Mouse (Mus musculus) spleen, postnatal 4 days (tissue): ENCODE measurements around the gene Phlda2.
A peak's percentile ranks its signal among the peaks of the same experiment; 100 is the strongest.
"Not testable (repeated sequence)": the region's sequence is repeated elsewhere in the genome, so short reads cannot be mapped to it uniquely, and the experiment has no call there.

Source experiments
- DNase-seq, 2 experiments: peaks; one replicate each; pipeline ENCODE4 v3.0.0; 2022; ENCODE audit warnings: low spot score in 2 of 2

Gene Phlda2

GRCm38 (mm10) chr7:143502418-143503200 lies at the start of gene Phlda2:
Phlda2 (minus strand) TSS chr7:143503150.
- DNase-seq, result no peak

GRCm38 (mm10) chr7:143549588-143550220 lies 46.8 kb upstream of the Phlda2 start:
- DNase-seq, result no peak

- peak; percentile 97 to 98 for DNase-seq
Observed at GRCm38 (mm10) chr7:143548976-143549457, 46.1 kb upstream of the Phlda2 start, which contains the start of gene Nap1l4. Nap1l4 (minus strand) TSS chr7:143549106.

- peak in 1 of 2 experiments; percentile 67 for DNase-seq
Observed at GRCm38 (mm10) chr7:143548231-143548961, 45.4 kb upstream of the Phlda2 start.

GRCm38 (mm10) chr7:143546554-143546953 lies 43.6 kb upstream of the Phlda2 start:
- no peak for DNase-seq

GRCm38 (mm10) chr7:143544368-143544767 lies 41.4 kb upstream of the Phlda2 start:
- DNase-seq, result peak; percentile 55 to 79

- DNase-seq, result no peak
Observed at GRCm38 (mm10) chr7:143538671-143539070, 35.7 kb upstream of the Phlda2 start.

GRCm38 (mm10) chr7:143538229-143538628 lies 35.3 kb upstream of the Phlda2 start:
- DNase-seq, result not testable (repeated sequence)

- no peak for DNase-seq
Observed at GRCm38 (mm10) chr7:143536251-143536650, 33.3 kb upstream of the Phlda2 start.

- DNase-seq, result no peak
Observed at GRCm38 (mm10) chr7:143533284-143533683, 30.3 kb upstream of the Phlda2 start.

GRCm38 (mm10) chr7:143532410-143532809 lies 29.5 kb upstream of the Phlda2 start:
- no peak for DNase-seq

- DNase-seq, result no peak
Observed at GRCm38 (mm10) chr7:143519333-143519732, 16.4 kb upstream of the Phlda2 start.

- no peak for DNase-seq
Observed at GRCm38 (mm10) chr7:143514416-143514768, 11.4 kb upstream of the Phlda2 start.

- no peak for DNase-seq
Observed at GRCm38 (mm10) chr7:143513763-143514415, 10.9 kb upstream of the Phlda2 start.

GRCm38 (mm10) chr7:143511335-143511712 lies 8.4 kb upstream of the Phlda2 start:
- DNase-seq, result no peak

- DNase-seq, result no peak
Observed at GRCm38 (mm10) chr7:143510593-143511334, 7.8 kb upstream of the Phlda2 start.

GRCm38 (mm10) chr7:143509566-143509965 lies 6.6 kb upstream of the Phlda2 start:
- no peak for DNase-seq

- DNase-seq, result peak; percentile 63 to 79
Observed at GRCm38 (mm10) chr7:143506675-143507074, 3.7 kb upstream of the Phlda2 start.

- DNase-seq, result no peak
Observed at GRCm38 (mm10) chr7:143506271-143506670, 3.3 kb upstream of the Phlda2 start.

GRCm38 (mm10) chr7:143505823-143506222 lies 2.9 kb upstream of the Phlda2 start:
- peak; percentile 80 to 90 for DNase-seq

GRCm38 (mm10) chr7:143505411-143505810 lies 2.5 kb upstream of the Phlda2 start:
- DNase-seq, result no peak
